Mouse (Mus musculus) midbrain, embryonic 12.5 days (tissue): ENCODE data around the gene Asic1. TPM values are rescaled to one million over a fixed set of nuclear protein-coding genes. Genes with fewer than 3 reads are reported as not detected.

ENCODE experiments used
- ATAC-seq: fragments of 200-750 bp; cut with Nextera tagmentation; 2 replicates; pipeline ENCODE4 v1.8.0; 2017; ENCODE audit warnings: low read depth, moderate TSS enrichment, moderate library complexity; ENCODE audit not compliant: low FRiP score
- H3K27ac ChIP-seq: fragments of 300-500 bp; sonication (generic); replicated peaks from 2 replicates; pipeline ENCODE4 v1.5.1; 2016; ENCODE audit warnings: mild to moderate bottlenecking
- H3K27me3 ChIP-seq: fragments of 300-500 bp; sonication (generic); 2 replicates; pipeline ENCODE4 v1.6.1; 2016; ENCODE audit warnings: mild to moderate bottlenecking
- H3K36me3 ChIP-seq: fragments of 300-500 bp; sonication (generic); 2 replicates; pipeline ENCODE4 v1.6.1; 2016
- H3K4me1 ChIP-seq: fragments of 300-500 bp; sonication (generic); 2 replicates; pipeline ENCODE4 v1.6.1; 2016
- H3K4me2 ChIP-seq: fragments of 300-500 bp; sonication (generic); replicated peaks from 2 replicates; pipeline ENCODE4 v1.6.1; 2016; ENCODE audit warnings: mild to moderate bottlenecking, moderate library complexity
- H3K4me3 ChIP-seq: fragments of 300-500 bp; sonication (generic); 2 replicates; pipeline ENCODE4 v1.5.1; 2016; ENCODE audit warnings: mild to moderate bottlenecking
- H3K9ac ChIP-seq: fragments of 300-500 bp; sonication (generic); replicated peaks from 2 replicates; pipeline ENCODE4 v1.6.1; 2016; ENCODE audit warnings: mild to moderate bottlenecking, moderate library complexity
- H3K9me3 ChIP-seq: fragments of 300-500 bp; sonication (generic); 2 replicates; pipeline ENCODE4 v1.6.1; 2016; ENCODE audit warnings: mild to moderate bottlenecking
- WGBS: fragments of 180-500 bp; shearing (Covaris S2); methylation state at CpG from one replicate; pipeline ENCODE4 v1.1.7; 2016; 5-methylcytosine and 5-hydroxymethylcytosine counted together
- polyA plus RNA-seq: library from polyadenylated mRNA; unstranded; fragments of >200 nt; fragmentation: Nextera tagmentation; extraction: Ambion mirVana; gene quantifications from 2 replicates; pipeline ENCODE4 v1.2.1, GENCODE M21; 2016

The Asic1 gene
- polyA plus RNA-seq = 36.0 and 43.7 TPM in 2 replicates

GRCm38 (mm10) chr15:99670154-99670821 lies at the start of gene Asic1:
Gene Asic1 (plus strand): TSS chr15:99670368.
- ATAC-seq = peak; percentile 72
- H3K27me3 ChIP-seq = peaks cover 60% of the 10 kb centered on the region

DNA sequence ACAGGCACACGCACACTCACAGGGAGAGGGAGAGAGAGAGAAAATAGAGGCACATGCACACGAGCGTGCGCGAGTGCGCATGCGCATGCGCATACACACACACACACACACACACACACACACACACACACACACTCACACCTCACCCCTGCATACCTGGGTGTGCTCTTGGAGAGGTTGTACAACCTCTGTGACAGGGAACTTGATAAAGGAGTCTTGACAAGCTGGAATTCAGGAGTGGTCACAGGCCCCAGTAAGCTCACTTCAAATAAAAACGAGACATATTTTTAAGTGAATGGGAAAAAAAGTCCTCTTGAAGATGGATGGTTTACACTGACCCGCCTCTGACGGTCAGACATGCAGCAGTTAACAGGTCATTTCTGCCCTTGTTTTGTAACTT lies 48.1 kb upstream of the Asic1 start:
- 94% methylated on average over 11 of the region's 11 CpGs for whole genome bisulfite sequencing

More at GRCm38 (mm10) chr15:99670154-99670821, at the start of gene Asic1:
- Histone ChIP-seq H3K9me3 (no peaks in the 10 kb centered on the region), H3K27ac (peak within 1 kb of the TSS; percentile 73), H3K9ac (peak within 1 kb of the TSS; percentile 90), H3K4me1 (peaks cover 46% of the 10 kb centered on the region), H3K4me3 (peak within 1 kb of the TSS; percentile 54), H3K36me3 (no peaks in the 10 kb centered on the region), H3K4me2 (peak within 1 kb of the TSS; percentile 88)
- under 1% methylated on average over 65 of the region's 74 CpGs for WGBS

DNA sequence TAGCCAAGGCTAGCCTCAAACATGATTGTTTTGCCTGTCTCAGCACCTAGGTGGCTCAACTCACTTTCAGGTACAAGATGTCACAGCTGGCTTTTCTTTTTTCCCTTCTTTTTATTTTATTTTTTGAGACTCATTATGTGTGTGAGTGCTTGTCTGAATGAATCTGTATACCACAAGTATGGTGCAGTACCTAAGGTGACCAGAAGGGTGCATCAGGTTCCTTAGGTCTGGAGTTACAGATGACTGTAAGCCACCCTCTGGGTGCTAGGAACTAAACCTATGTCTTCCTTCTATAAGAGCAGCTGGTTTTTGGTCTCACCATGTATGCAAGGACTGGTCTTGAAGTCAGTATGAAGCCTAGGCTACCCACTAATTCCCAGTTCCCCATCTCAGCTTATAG lies 38.5 kb upstream of the Asic1 start:
- Histone ChIP-seq H3K9ac (no peak overlapping the region), H3K9me3 (peaks cover 4% of the 10 kb centered on the region; the same call in 1 of the 2 replicates), H3K27me3 (no peaks in the 10 kb centered on the region), H3K4me3 (no peak overlapping the region), H3K4me2 (no peak overlapping the region), H3K4me1 (no peaks in the 10 kb centered on the region), H3K27ac (no peak overlapping the region), H3K36me3 (peaks cover 92% of the 10 kb centered on the region)
- no peak for ATAC-seq

More for the DNA sequence above, 48.1 kb upstream of the Asic1 start:
- ATAC-seq = no peak
- Histone ChIP-seq H3K4me1 (no peaks in the 10 kb centered on the region), H3K9me3 (no peaks in the 10 kb centered on the region), H3K4me3 (no peak overlapping the region), H3K4me2 (no peak overlapping the region), H3K27me3 (peaks cover under 1% of the 10 kb centered on the region; the same call in 1 of the 2 replicates), H3K9ac (no peak overlapping the region), H3K36me3 (peaks cover 75% of the 10 kb centered on the region), H3K27ac (no peak overlapping the region)

GRCm38 (mm10) chr15:99634702-99635101 lies 35.5 kb upstream of the Asic1 start:
- H3K4me3 ChIP-seq = no peak overlapping the region
- WGBS = 94% methylated on average over 7 of the region's 7 CpGs
- H3K9ac ChIP-seq = no peak overlapping the region
- no peak overlapping the region for H3K27ac ChIP-seq
- peaks cover 90% of the 10 kb centered on the region for H3K36me3 ChIP-seq
- ATAC-seq = no peak
- H3K4me1 ChIP-seq = 0 out of 2 replicates have a peak, but pooled peaks cover 3% of the 10 kb centered on the region
- no peak overlapping the region for H3K4me2 ChIP-seq
- H3K27me3 ChIP-seq = no peaks in the 10 kb centered on the region
- peaks cover 4% of the 10 kb centered on the region; the same call in 1 of the 2 replicates for H3K9me3 ChIP-seq

GRCm38 (mm10) chr15:99637405-99638123 lies 32.6 kb upstream of the Asic1 start:
- no peak overlapping the region for H3K4me3 ChIP-seq
- no peaks in the 10 kb centered on the region for H3K9me3 ChIP-seq
- 55% methylated on average over 12 of the region's 12 CpGs for WGBS
- H3K4me2 ChIP-seq = peak overlapping the region; percentile 9; the same call in 1 of the 2 replicates
- no peak overlapping the region for H3K9ac ChIP-seq
- H3K4me1 ChIP-seq = peaks cover 4% of the 10 kb centered on the region; the same call in 1 of the 2 replicates
- H3K36me3 ChIP-seq = peaks cover 71% of the 10 kb centered on the region
- H3K27me3 ChIP-seq = no peaks in the 10 kb centered on the region
- peak overlapping the region; percentile 84 for H3K27ac ChIP-seq
- ATAC-seq = no peak

GRCm38 (mm10) chr15:99638124-99638485 lies 32.1 kb upstream of the Asic1 start:
- Histone ChIP-seq H3K36me3 (peaks cover 65% of the 10 kb centered on the region), H3K27me3 (no peaks in the 10 kb centered on the region), H3K9ac (no peak overlapping the region), H3K27ac (peak overlapping the region; percentile 84), H3K9me3 (no peaks in the 10 kb centered on the region), H3K4me3 (no peak overlapping the region), H3K4me1 (peaks cover 6% of the 10 kb centered on the region; the same call in 1 of the 2 replicates), H3K4me2 (no peak overlapping the region)
- 77% methylated on average over 5 of the region's 5 CpGs for WGBS
- ATAC-seq = peak; percentile 47; the same call in 1 of the 2 replicates

DNA sequence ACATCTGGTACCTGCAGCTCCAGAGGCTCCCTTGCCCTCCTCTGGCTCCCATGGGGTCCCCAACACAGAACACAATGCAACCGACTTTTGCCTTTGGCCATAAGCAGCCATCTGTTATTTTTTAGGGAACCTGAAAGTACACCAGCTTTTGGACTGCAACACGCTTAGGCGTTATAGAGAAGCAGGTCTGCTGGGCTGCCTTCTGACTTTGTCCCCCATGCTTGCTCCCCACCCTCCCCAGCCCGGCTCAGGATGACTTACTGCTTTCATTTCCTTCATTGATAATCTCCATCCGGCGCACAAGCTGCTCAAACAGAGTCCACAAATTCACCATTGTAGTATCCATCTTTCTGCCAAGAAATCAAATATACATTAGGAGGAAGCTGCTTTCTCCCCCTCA lies 27.5 kb upstream of the Asic1 start:
- Histone ChIP-seq H3K9ac (no peak overlapping the region), H3K27ac (peak overlapping the region; percentile 46; the same call in 1 of the 2 replicates), H3K4me3 (no peak overlapping the region), H3K36me3 (peaks cover 24% of the 10 kb centered on the region), H3K4me1 (peaks cover 36% of the 10 kb centered on the region), H3K4me2 (no peak overlapping the region), H3K27me3 (no peaks in the 10 kb centered on the region), H3K9me3 (no peaks in the 10 kb centered on the region)
- 72% methylated on average over 6 of the region's 6 CpGs for WGBS
- ATAC-seq = no peak

DNA sequence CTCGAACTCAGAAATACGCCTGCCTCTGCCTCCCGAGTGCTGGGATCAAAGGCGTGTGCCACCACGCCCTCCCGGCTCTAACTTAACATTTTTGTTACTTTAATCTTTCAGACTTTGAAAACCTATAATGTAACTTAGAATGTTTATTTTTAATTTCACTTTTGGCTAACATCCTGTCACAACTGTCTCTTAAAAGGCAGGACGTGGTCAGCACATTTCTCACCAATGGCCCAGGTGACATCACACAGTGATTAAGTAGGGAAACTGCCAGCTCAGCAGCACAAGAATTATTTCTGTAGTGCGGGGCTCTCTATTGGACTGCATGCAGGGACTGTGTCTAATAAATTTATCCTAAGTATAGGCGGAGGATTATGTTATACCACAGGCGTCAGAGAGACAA lies 26.3 kb upstream of the Asic1 start:
- H3K4me1 ChIP-seq = peaks cover 47% of the 10 kb centered on the region
- H3K4me3 ChIP-seq = no peak overlapping the region
- H3K9me3 ChIP-seq = no peaks in the 10 kb centered on the region
- H3K4me2 ChIP-seq = no peak overlapping the region
- H3K27ac ChIP-seq = peak overlapping the region; percentile 56
- 71% methylated on average over 10 of the region's 10 CpGs for WGBS
- H3K27me3 ChIP-seq = no peaks in the 10 kb centered on the region
- no peak overlapping the region for H3K9ac ChIP-seq
- peaks cover 17% of the 10 kb centered on the region for H3K36me3 ChIP-seq
- no peak for ATAC-seq

DNA sequence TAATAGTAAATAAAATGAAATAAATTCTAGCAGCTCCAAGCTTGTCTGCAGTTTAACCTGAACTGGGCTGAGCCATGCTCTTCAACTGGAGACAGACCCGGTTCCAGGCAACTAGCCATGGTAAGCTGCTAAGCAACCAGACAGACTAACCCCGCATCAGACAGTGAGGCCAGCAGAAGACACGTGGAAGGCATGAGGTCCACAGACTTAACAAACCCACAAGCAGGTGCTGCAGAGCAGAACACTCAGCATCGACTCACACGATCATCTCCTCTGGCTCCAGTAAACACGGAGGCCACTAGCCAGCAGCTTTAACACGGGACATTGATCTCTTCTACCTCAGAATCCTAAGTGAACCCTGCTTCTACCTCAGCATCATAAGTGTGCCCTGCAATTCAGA lies 25.4 kb upstream of the Asic1 start:
- H3K4me3 ChIP-seq = no peak overlapping the region
- H3K27ac ChIP-seq = peak overlapping the region; percentile 35; the same call in 1 of the 2 replicates
- H3K9ac ChIP-seq = no peak overlapping the region
- WGBS = 62% methylated on average over 7 of the region's 7 CpGs
- peaks cover 56% of the 10 kb centered on the region for H3K4me1 ChIP-seq
- H3K9me3 ChIP-seq = no peaks in the 10 kb centered on the region
- H3K4me2 ChIP-seq = no peak overlapping the region
- ATAC-seq = no peak
- H3K36me3 ChIP-seq = peaks cover 8% of the 10 kb centered on the region
- H3K27me3 ChIP-seq = no peaks in the 10 kb centered on the region

- peak; percentile 35; the same call in 1 of the 2 replicates for ATAC-seq
- no peaks in the 10 kb centered on the region for H3K9me3 ChIP-seq
- H3K27me3 ChIP-seq = peaks cover 10% of the 10 kb centered on the region
- H3K27ac ChIP-seq = peak overlapping the region; percentile 79
- H3K4me1 ChIP-seq = peaks cover 70% of the 10 kb centered on the region
- peak overlapping the region; percentile 12; the same call in 1 of the 2 replicates for H3K9ac ChIP-seq
- no peaks in the 10 kb centered on the region for H3K36me3 ChIP-seq
- H3K4me2 ChIP-seq = peak overlapping the region; percentile 29
- 20% methylated on average over 4 of the region's 4 CpGs for WGBS
- no peak overlapping the region for H3K4me3 ChIP-seq
Measured at GRCm38 (mm10) chr15:99648326-99648725, 21.8 kb upstream of the Asic1 start.

DNA sequence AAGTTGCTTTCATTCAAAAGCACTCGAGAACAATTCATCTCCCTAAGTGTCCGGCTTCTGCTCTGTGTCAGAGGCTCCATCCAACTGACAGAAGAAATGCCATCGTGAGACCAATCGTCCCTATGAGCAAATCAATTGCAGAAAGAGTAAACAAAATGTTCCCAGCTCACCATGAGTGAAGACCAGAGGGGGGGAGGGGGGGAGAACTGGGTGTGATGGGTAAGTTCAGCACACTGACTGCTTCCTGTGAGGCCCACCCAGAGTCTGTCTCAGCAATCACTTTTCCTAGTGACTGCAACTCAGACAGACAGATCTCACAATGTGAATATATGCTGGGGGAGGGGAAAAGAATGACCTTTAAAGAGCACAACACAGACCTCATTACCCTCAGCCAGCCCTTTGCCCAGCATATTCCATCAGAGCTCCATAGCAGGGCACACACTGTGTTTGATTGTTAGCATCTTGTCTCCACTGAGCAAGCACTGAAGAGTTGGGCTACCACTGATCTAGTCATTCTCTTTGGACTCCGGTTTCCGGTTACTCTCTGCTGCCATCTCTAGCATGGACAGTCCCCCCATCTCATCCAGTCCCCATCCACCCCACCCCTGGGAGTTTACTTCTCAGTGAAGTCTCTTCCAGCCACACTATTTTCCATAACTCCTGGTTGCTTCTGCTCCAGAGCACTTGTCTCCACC lies 21.0 kb upstream of the Asic1 start:
- Histone ChIP-seq H3K27ac (peak overlapping the region; percentile 67), H3K27me3 (peaks cover 19% of the 10 kb centered on the region), H3K4me1 (peaks cover 74% of the 10 kb centered on the region), H3K9me3 (no peaks in the 10 kb centered on the region), H3K4me2 (peak overlapping the region; percentile 79), H3K9ac (peak overlapping the region; percentile 39; the same call in 1 of the 2 replicates), H3K36me3 (no peaks in the 10 kb centered on the region), H3K4me3 (peak overlapping the region; percentile 93)
- no peak for ATAC-seq
- WGBS = 22% methylated on average over 6 of the region's 6 CpGs
